Mouse (Mus musculus) kidney, adult 11 months (tissue): ENCODE measurements at regions not wholly inside any gene's neighbourhood (a gene's known extent, or its start where the extent isn't known, plus 50 kb on each side); places are given as distances from the start of the nearest gene placed in this dataset.

Experiments
- DNase-seq: peaks from one replicate; pipeline ENCODE4 v3.0.0; 2022

- DNase-seq = no peak
Measured at GRCm38 (mm10) chr3:35027898-35028297, 377.7 kb downstream of the Sox2 start.

GRCm38 (mm10) chr3:35029924-35030323 is 379.7 kb downstream of the Sox2 start:
- DNase-seq = no peak

GRCm38 (mm10) chr3:35033587-35033986 is 383.4 kb downstream of the Sox2 start:
- no peak for DNase-seq

GRCm38 (mm10) chr3:35035234-35035633 is 385.0 kb downstream of the Sox2 start:
- DNase-seq = no peak

- no peak for DNase-seq
Measured at GRCm38 (mm10) chr3:35043705-35044104, 393.5 kb downstream of the Sox2 start.

- DNase-seq = no peak
Measured at GRCm38 (mm10) chr3:35059438-35059837, 409.2 kb downstream of the Sox2 start.

- DNase-seq = no peak
Measured at GRCm38 (mm10) chr3:35060042-35060441, 409.8 kb downstream of the Sox2 start.

GRCm38 (mm10) chr3:35066824-35067223 is 416.6 kb downstream of the Sox2 start:
- DNase-seq = no peak

GRCm38 (mm10) chr3:35068586-35068985 is 418.4 kb downstream of the Sox2 start:
- DNase-seq = no peak

GRCm38 (mm10) chr3:35071046-35071445 is 420.8 kb downstream of the Sox2 start:
- no peak for DNase-seq

- DNase-seq = no peak
Measured at GRCm38 (mm10) chr3:35079887-35080286, 429.7 kb downstream of the Sox2 start.

GRCm38 (mm10) chr3:35084091-35084867 is 434.1 kb downstream of the Sox2 start:
- peak; percentile 4 for DNase-seq

- no peak for DNase-seq
Measured at GRCm38 (mm10) chr3:35088241-35089080, 438.3 kb downstream of the Sox2 start.

GRCm38 (mm10) chr3:35090496-35091133 is 440.4 kb downstream of the Sox2 start:
- DNase-seq = no peak

- DNase-seq = no peak
Measured at GRCm38 (mm10) chr3:35093001-35093400, 442.8 kb downstream of the Sox2 start.

GRCm38 (mm10) chr3:35095221-35095620 is 445.0 kb downstream of the Sox2 start:
- no peak for DNase-seq

- no peak for DNase-seq
Measured at GRCm38 (mm10) chr3:35096381-35096780, 446.2 kb downstream of the Sox2 start.

- DNase-seq = no peak
Measured at GRCm38 (mm10) chr3:35097766-35098165, 447.6 kb downstream of the Sox2 start.

GRCm38 (mm10) chr3:35099226-35099625 is 449.0 kb downstream of the Sox2 start:
- DNase-seq = no peak

- no peak for DNase-seq
Measured at GRCm38 (mm10) chr3:35099876-35100420, 449.7 kb downstream of the Sox2 start.

- no peak for DNase-seq
Measured at GRCm38 (mm10) chr3:35101286-35101685, 451.1 kb downstream of the Sox2 start.

GRCm38 (mm10) chr3:35101951-35102350 is 451.7 kb downstream of the Sox2 start:
- no peak for DNase-seq
